7 mouse cellular contexts compared by ENCODE assay signal in the genomic region with DNA sequence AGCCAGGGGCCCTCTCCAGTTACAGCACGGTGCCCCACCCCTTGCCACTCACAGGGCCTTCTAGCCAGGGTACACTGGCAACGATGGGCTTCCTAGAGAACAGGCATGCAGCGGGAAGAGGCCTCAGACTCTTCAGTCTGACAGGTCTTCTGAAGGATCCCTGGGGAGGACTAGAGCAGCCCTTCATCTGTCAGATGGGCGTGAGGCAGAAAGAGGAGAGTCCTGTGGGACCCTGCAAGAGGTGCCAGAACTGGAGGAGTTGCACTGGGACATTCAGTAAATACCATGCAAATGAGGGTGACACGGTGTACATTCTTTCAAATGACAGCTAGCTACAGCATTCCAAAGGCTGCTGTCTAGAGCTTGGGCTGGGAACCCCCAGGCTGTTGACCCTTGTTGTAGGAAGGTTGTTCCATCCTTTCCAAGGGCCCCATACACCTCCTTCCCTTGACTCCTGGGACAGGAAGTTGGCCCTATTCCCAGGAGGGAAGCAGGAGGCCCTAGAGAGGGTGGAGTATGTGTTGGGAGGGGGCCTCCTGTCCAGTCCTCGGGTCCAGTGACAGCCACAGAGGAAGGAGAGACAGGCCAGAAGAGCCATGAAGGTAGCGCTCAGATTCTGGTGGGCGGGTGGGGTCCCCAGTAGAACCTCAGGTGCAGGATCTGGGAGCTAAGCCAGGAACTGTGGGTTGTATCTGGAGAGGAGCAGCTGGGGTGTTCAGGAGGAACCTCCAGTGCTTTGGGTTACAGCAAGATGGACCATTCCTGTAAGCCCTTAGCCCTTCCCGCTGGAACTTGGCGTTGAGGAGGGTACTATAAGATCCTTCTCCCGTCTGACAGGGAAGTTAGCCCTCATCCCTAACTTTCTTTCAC. TPM values are rescaled to one million over a fixed set of nuclear protein-coding genes. Genes with fewer than 3 reads are reported as not detected.
DNase-seq lines count a peak whose midpoint lies in the region; ATAC-seq and TF ChIP-seq lines count a peak whose summit lies in the region.

No protein-coding gene starts in this region.

- H3K4me3 ChIP-seq in intestine, embryonic 15.5 days (replicated peaks): peak overlapping the region; percentile 66
- H3K4me3 ChIP-seq in liver, postnatal 0 days (ENCODE audit: low read depth, low read length): peak overlapping the region; percentile 41; the same call in 1 of the 2 replicates
- H3K4me3 ChIP-seq in stomach, embryonic 16.5 days (replicated peaks; ENCODE audit: low read length): peak overlapping the region; percentile 64

- 19% methylated on average over 11 of the region's 11 CpGs for WGBS in intestine, embryonic 15.5 days
- WGBS in liver, postnatal 0 days (ENCODE audit: insufficient replicate concordance): 47% methylated on average over 11 of the region's 11 CpGs
- WGBS in stomach, embryonic 16.5 days: 17% methylated on average over 11 of the region's 11 CpGs

- TF ChIP-seq EP300 in liver, postnatal 0 days (IDR thresholded peaks at IDR 0.05; ENCODE audit: low read depth): peak; percentile 46

- H3K27me3 ChIP-seq in intestine, embryonic 15.5 days (replicated peaks): no peaks in the 10 kb centered on the region
- 0 out of 2 replicates have a peak, but pooled peaks cover 8% of the 10 kb centered on the region for H3K27me3 ChIP-seq in liver, postnatal 0 days (ENCODE audit: insufficient read depth, low read length)
- no peaks in the 10 kb centered on the region for H3K27me3 ChIP-seq in stomach, embryonic 16.5 days (ENCODE audit: control insufficient read depth, insufficient read depth, low read length)

- TF ChIP-seq CTCF in liver, postnatal 0 days (IDR thresholded peaks at IDR 0.05; ENCODE audit: low read depth): no peak

- ATAC-seq in intestine, embryonic 15.5 days: peak; percentile 11; the same call in 1 of the 2 replicates
- no peak for ATAC-seq in liver, postnatal 0 days
- peak; percentile 15; the same call in 1 of the 2 replicates for ATAC-seq in stomach, embryonic 16.5 days (ENCODE audit: insufficient read depth, low FRiP score)

- peak overlapping the region; percentile 97 for H3K27ac ChIP-seq in intestine, embryonic 15.5 days
- H3K27ac ChIP-seq in liver, postnatal 0 days (ENCODE audit: low read depth): peak overlapping the region; percentile 77
- peak overlapping the region; percentile 98 for H3K27ac ChIP-seq in stomach, embryonic 16.5 days (ENCODE audit: low read length)

- peaks cover 80% of the 10 kb centered on the region for H3K4me1 ChIP-seq in intestine, embryonic 15.5 days (replicated peaks)
- H3K4me1 ChIP-seq in liver, postnatal 0 days (ENCODE audit: insufficient read depth): peaks cover 55% of the 10 kb centered on the region
- peaks cover 87% of the 10 kb centered on the region for H3K4me1 ChIP-seq in stomach, embryonic 16.5 days (ENCODE audit: control insufficient read depth, insufficient read depth, low read length)

- peak; percentile 77 for DNase-seq in 3134 (ENCODE audit: extremely low read depth, insufficient read length, low spot score)
- peak; percentile 60 for DNase-seq in MN1 (ENCODE audit: low spot score)
- peak; percentile 76 for DNase-seq in gastrocnemius, postnatal 25 days
- peak; percentile 46 for DNase-seq in liver, postnatal 0 days
- no peak for DNase-seq in thymus, postnatal 4 days

- peak overlapping the region; percentile 82 for H3K9ac ChIP-seq in intestine, embryonic 15.5 days
- 0 out of 2 replicates have a peak overlapping the region, but pooled peaks have one; percentile 74 for H3K9ac ChIP-seq in liver, postnatal 0 days (replicated peaks)
- H3K9ac ChIP-seq in stomach, embryonic 16.5 days (ENCODE audit: low read length): peak overlapping the region; percentile 87

- H3K4me2 ChIP-seq in intestine, embryonic 15.5 days (replicated peaks): peak overlapping the region; percentile 91
- peak overlapping the region; percentile 85 for H3K4me2 ChIP-seq in liver, postnatal 0 days (ENCODE audit: low read depth, low read length)
- H3K4me2 ChIP-seq in stomach, embryonic 16.5 days (ENCODE audit: low read depth, low read length): peak overlapping the region; percentile 69

- peaks cover 2% of the 10 kb centered on the region; the same call in 1 of the 2 replicates for H3K36me3 ChIP-seq in intestine, embryonic 15.5 days
- 0 out of 2 replicates have a peak, but pooled peaks cover 8% of the 10 kb centered on the region for H3K36me3 ChIP-seq in liver, postnatal 0 days (replicated peaks; ENCODE audit: insufficient read depth, low read length)
- no peaks in the 10 kb centered on the region for H3K36me3 ChIP-seq in stomach, embryonic 16.5 days (ENCODE audit: control insufficient read depth, insufficient read depth, low read length)

- H3K9me3 ChIP-seq in intestine, embryonic 15.5 days: no peaks in the 10 kb centered on the region
- no peaks in the 10 kb centered on the region for H3K9me3 ChIP-seq in liver, postnatal 0 days (ENCODE audit: low read length)
- H3K9me3 ChIP-seq in stomach, embryonic 16.5 days (replicated peaks; ENCODE audit: control insufficient read depth, low read length): no peaks in the 10 kb centered on the region

RNA-seq across cellular contexts. Expression of a gene that starts 1.7 kb away (rescaled TPM):
- 10 to 100 TPM; 22.3 to 32.0 TPM for total RNA-seq in gastrocnemius, postnatal 25 days (2021)
- 28.2 and 31.8 TPM in 2 replicates for polyA plus RNA-seq in intestine, embryonic 15.5 days (2015; fragmentation: Nextera tagmentation; extraction: Ambion mirVana)
- 9.2 TPM in 2 replicates for polyA plus RNA-seq in liver, postnatal 0 days (2015; fragmentation: Nextera tagmentation; extraction: Ambion mirVana)
- 41.2 and 43.0 TPM in 2 replicates for polyA plus RNA-seq in stomach, embryonic 16.5 days (2015; fragmentation: Nextera tagmentation; extraction: Ambion mirVana)

RNA-seq across cellular contexts. Expression of a gene that starts 28.3 kb away (rescaled TPM):
- total RNA-seq in gastrocnemius, postnatal 25 days (2021): 100 to 1,000 TPM; 141 to 145 TPM
- polyA plus RNA-seq in intestine, embryonic 15.5 days (2015; fragmentation: Nextera tagmentation; extraction: Ambion mirVana): 122 and 124 TPM in 2 replicates
- 30.9 and 32.2 TPM in 2 replicates for polyA plus RNA-seq in liver, postnatal 0 days (2015; fragmentation: Nextera tagmentation; extraction: Ambion mirVana)
- polyA plus RNA-seq in stomach, embryonic 16.5 days (2015; fragmentation: Nextera tagmentation; extraction: Ambion mirVana): 108 and 122 TPM in 2 replicates

RNA-seq across cellular contexts. Expression of a gene that starts 34.1 kb away (rescaled TPM):
- total RNA-seq in gastrocnemius, postnatal 25 days (2021): 1 to 10 TPM; 7.1 to 7.9 TPM
- polyA plus RNA-seq in intestine, embryonic 15.5 days (2015; fragmentation: Nextera tagmentation; extraction: Ambion mirVana): 20.7 and 24.3 TPM in 2 replicates
- polyA plus RNA-seq in liver, postnatal 0 days (2015; fragmentation: Nextera tagmentation; extraction: Ambion mirVana): 9.2 and 10.0 TPM in 2 replicates
- 29.2 and 35.0 TPM in 2 replicates for polyA plus RNA-seq in stomach, embryonic 16.5 days (2015; fragmentation: Nextera tagmentation; extraction: Ambion mirVana)

RNA-seq across cellular contexts. Expression of a gene that starts 42.3 kb away (rescaled TPM):
- total RNA-seq in gastrocnemius, postnatal 25 days (2021): 10 to 100 TPM; 46.4 to 68.2 TPM
- 10.9 and 12.7 TPM in 2 replicates for polyA plus RNA-seq in intestine, embryonic 15.5 days (2015; fragmentation: Nextera tagmentation; extraction: Ambion mirVana)
- 4.8 and 5.9 TPM in 2 replicates for polyA plus RNA-seq in liver, postnatal 0 days (2015; fragmentation: Nextera tagmentation; extraction: Ambion mirVana)
- polyA plus RNA-seq in stomach, embryonic 16.5 days (2015; fragmentation: Nextera tagmentation; extraction: Ambion mirVana): 18.5 and 21.2 TPM in 2 replicates

RNA-seq across cellular contexts. Expression of a gene that starts 48.4 kb away (rescaled TPM):
- under 1 TPM in 1 of 2 experiments, not detected in 1; 0.16 TPM for total RNA-seq in gastrocnemius, postnatal 25 days (2021)
- polyA plus RNA-seq in intestine, embryonic 15.5 days (2015; fragmentation: Nextera tagmentation; extraction: Ambion mirVana): 12.0 and 14.3 TPM in 2 replicates
- 10.9 and 13.6 TPM in 2 replicates for polyA plus RNA-seq in liver, postnatal 0 days (2015; fragmentation: Nextera tagmentation; extraction: Ambion mirVana)
- polyA plus RNA-seq in stomach, embryonic 16.5 days (2015; fragmentation: Nextera tagmentation; extraction: Ambion mirVana): 5.4 and 6.2 TPM in 2 replicates
